ENCODE assay signal across 8 mouse cellular contexts in genomic region chr11:3786564-3786963, GRCm38 (mm10).
DNase-seq lines count a peak whose midpoint lies in the region; ATAC-seq and TF ChIP-seq lines count a peak whose summit lies in the region.

No protein-coding gene starts in this region.

- no peaks in the 10 kb centered on the region for H3K36me3 ChIP-seq in CH12.LX (replicated peaks in 1 of 2; ENCODE audit: control insufficient read depth in 1 of 2, insufficient read depth in 1 of 2, low read length in 1 of 2)
- no peaks in the 10 kb centered on the region for H3K36me3 ChIP-seq in embryonic facial prominence, embryonic 14.5 days (ENCODE audit: control insufficient read depth, insufficient read depth, low read length)

- no peak overlapping the region for H3K27ac ChIP-seq in CH12.LX (ENCODE audit: insufficient read depth, low read depth)
- H3K27ac ChIP-seq in embryonic facial prominence, embryonic 14.5 days (replicated peaks; ENCODE audit: low read depth, low read length), result no peak overlapping the region

- peak; percentile 94 to 97 for TF ChIP-seq CTCF in CH12.LX (conservative IDR thresholded peaks at IDR 0.05 in 1 of 2, IDR thresholded peaks at IDR 0.05 in 1 of 2; ENCODE audit: low read depth in 2 of 2, low read length in 2 of 2)

- peak; percentile 53; the same call in 1 of the 2 replicates for ATAC-seq in embryonic facial prominence, embryonic 14.5 days (ENCODE audit: low read depth)

- WGBS in embryonic facial prominence, embryonic 14.5 days, result 32% methylated on average over 6 of the region's 6 CpGs

- dilution Hi-C loops in CH12.LX (cut with MboI; ENCODE audit: extremely low pct_ligation_motif_present, extremely low pct_unique_long_range_greater_than_20kb, low sequenced_read_pairs), result no loop called here

- no peaks in the 10 kb centered on the region for H3K4me1 ChIP-seq in CH12.LX (ENCODE audit: control insufficient read depth in 1 of 2, insufficient read depth in 2 of 2)
- no peaks in the 10 kb centered on the region for H3K4me1 ChIP-seq in embryonic facial prominence, embryonic 14.5 days (ENCODE audit: control insufficient read depth, insufficient read depth, low read length)

- peaks cover 51% of the 10 kb centered on the region for H3K27me3 ChIP-seq in CH12.LX (replicated peaks)
- H3K27me3 ChIP-seq in embryonic facial prominence, embryonic 14.5 days (replicated peaks; ENCODE audit: control insufficient read depth, insufficient read depth, low read length), result no peaks in the 10 kb centered on the region

- H3K79me2 ChIP-seq in CH12.LX (replicated peaks; ENCODE audit: control insufficient read depth, extremely low read depth, insufficient read depth, poor library complexity, severe bottlenecking), result no peaks in the 10 kb centered on the region

- TF ChIP-seq RAD21 in CH12.LX (IDR thresholded peaks at IDR 0.05; ENCODE audit: low read depth, low read length), result peak; percentile 93

- in situ Hi-C loops in CH12.LX (cut with MboI; ENCODE audit: low pct_ligation_motif_present, low pct_unique_long_range_greater_than_20kb, low sequenced_read_pairs), result loop anchor here (5.0 kb wide), 1 partner anchor 259 kb away; no protein-coding TSS in a partner anchor

- H3K9ac ChIP-seq in CH12.LX (ENCODE audit: insufficient read depth, low read depth), result no peak overlapping the region
- H3K9ac ChIP-seq in embryonic facial prominence, embryonic 14.5 days (ENCODE audit: low read depth, low read length), result no peak overlapping the region

- TF ChIP-seq EP300 in CH12.LX (IDR thresholded peaks at IDR 0.05; ENCODE audit: low read length), result no peak

- H3K4me3 ChIP-seq in CH12.LX (replicated peaks in 1 of 3; ENCODE audit: low read depth in 2 of 3, low read length in 2 of 3, poor library complexity in 1 of 3), result no peak overlapping the region
- H3K4me3 ChIP-seq in embryonic facial prominence, embryonic 14.5 days (ENCODE audit: low read depth, low read length), result no peak overlapping the region

- no peaks in the 10 kb centered on the region for H3K9me3 ChIP-seq in CH12.LX (replicated peaks; ENCODE audit: low read length)
- H3K9me3 ChIP-seq in embryonic facial prominence, embryonic 14.5 days (ENCODE audit: control insufficient read depth, low read length), result no peaks in the 10 kb centered on the region

- TF ChIP-seq POLR2A in CH12.LX (IDR thresholded peaks at IDR 0.05; ENCODE audit: low read depth, low read length), result no peak

- peak overlapping the region; percentile 4; the same call in 1 of the 2 replicates for H3K4me2 ChIP-seq in CH12.LX (ENCODE audit: insufficient read depth, low read depth, poor library complexity, severe bottlenecking)
- no peak overlapping the region for H3K4me2 ChIP-seq in embryonic facial prominence, embryonic 14.5 days (ENCODE audit: low read depth, low read length)

- DNase-seq in CH12.LX (ENCODE audit: extremely low read depth), result peak; percentile 80
- DNase-seq in adrenal gland, postnatal 4 days (ENCODE audit: low spot score in 2 of 2), result peak; percentile 73 to 84
- DNase-seq in embryonic facial prominence, embryonic 14.5 days (ENCODE audit: low spot score), result peak; percentile 88
- DNase-seq in heart, adult 9 months (ENCODE audit: low spot score in 2 of 2), result peak; percentile 27 to 70
- DNase-seq in layer of hippocampus, adult 11-12 months (ENCODE audit: low spot score), result peak; percentile 91
- peak; percentile 93 for DNase-seq in lung, postnatal 14 days
- DNase-seq in retina, embryonic 14.5 days (ENCODE audit: low spot score), result peak; percentile 95
- DNase-seq in thymus, postnatal 4 days, result peak; percentile 87

TF ChIP-seq in CH12.LX, 34 proteins besides CTCF, POLR2A, EP300 and RAD21:
- TF ChIP-seq POLR2AphosphoS2 (IDR thresholded peaks at IDR 0.05; ENCODE audit: low read depth, low read length) (no peak), SMC3 (IDR thresholded peaks at IDR 0.05; ENCODE audit: low read depth, low read length) (peak; percentile 83), ZC3H11A (IDR thresholded peaks at IDR 0.05; ENCODE audit: low read depth, low read length) (peak; percentile 45)
